8 mouse cellular contexts compared by ENCODE assay signal in genomic region chr7:80587684-80588083, GRCm38 (mm10). TPM values are rescaled to one million over a fixed set of nuclear protein-coding genes. Genes with fewer than 3 reads are reported as not detected.
DNase-seq lines count a peak whose midpoint lies in the region; ATAC-seq lines count a peak whose summit lies in the region.

No protein-coding gene starts in this region.

- peak overlapping the region; percentile 32; the same call in 1 of the 2 replicates for H3K4me2 ChIP-seq in embryonic facial prominence, embryonic 15.5 days (replicated peaks)
- H3K4me2 ChIP-seq in intestine, embryonic 16.5 days (ENCODE audit: low read depth, low read length): peak overlapping the region; percentile 40
- H3K4me2 ChIP-seq in midbrain, embryonic 16.5 days (ENCODE audit: low read length): no peak overlapping the region; the same call in 1 of the 2 replicates

- peak overlapping the region; percentile 34 for H3K27ac ChIP-seq in embryonic facial prominence, embryonic 15.5 days (replicated peaks)
- H3K27ac ChIP-seq in intestine, embryonic 16.5 days (ENCODE audit: low read length): peak overlapping the region; percentile 69; the same call in 1 of the 2 replicates
- no peak overlapping the region for H3K27ac ChIP-seq in midbrain, embryonic 16.5 days (ENCODE audit: low read length)

- no peak overlapping the region for H3K9ac ChIP-seq in embryonic facial prominence, embryonic 15.5 days
- H3K9ac ChIP-seq in intestine, embryonic 16.5 days (ENCODE audit: low read depth, low read length): peak overlapping the region; percentile 54
- H3K9ac ChIP-seq in midbrain, embryonic 16.5 days (ENCODE audit: low read depth, low read length): 0 out of 2 replicates have a peak overlapping the region, but pooled peaks have one; percentile 42

- WGBS in embryonic facial prominence, embryonic 15.5 days: 18% methylated on average over 10 of the region's 10 CpGs
- WGBS in intestine, embryonic 16.5 days: 31% methylated on average over 10 of the region's 10 CpGs
- 33% methylated on average over 10 of the region's 10 CpGs for WGBS in midbrain, embryonic 16.5 days

- no peak overlapping the region for H3K4me3 ChIP-seq in embryonic facial prominence, embryonic 15.5 days (replicated peaks)
- H3K4me3 ChIP-seq in intestine, embryonic 16.5 days (ENCODE audit: low read length): no peak overlapping the region; the same call in 1 of the 2 replicates
- H3K4me3 ChIP-seq in midbrain, embryonic 16.5 days (ENCODE audit: low read depth, low read length): no peak overlapping the region

- intact Hi-C loops in left cerebral cortex, postnatal 4 days (cut with DNase I): no loop called here

- no peaks in the 10 kb centered on the region for H3K9me3 ChIP-seq in embryonic facial prominence, embryonic 15.5 days (replicated peaks)
- H3K9me3 ChIP-seq in intestine, embryonic 16.5 days (ENCODE audit: control insufficient read depth, low read length): no peaks in the 10 kb centered on the region
- no peaks in the 10 kb centered on the region for H3K9me3 ChIP-seq in midbrain, embryonic 16.5 days (replicated peaks; ENCODE audit: control insufficient read depth, low read length, poor library complexity, severe bottlenecking)

- DNase-seq in cerebellum, adult 11 months: peak; percentile 43
- no peak for DNase-seq in cerebellum, adult 8-10 months
- DNase-seq in right cerebral cortex, adult 2 months (ENCODE audit: low spot score in 2 of 2): no peak
- no peak for DNase-seq in left cerebral cortex, postnatal 4 days
- DNase-seq in urinary bladder, adult 2 months (ENCODE audit: low spot score): no peak

- H3K4me1 ChIP-seq in embryonic facial prominence, embryonic 15.5 days: peaks cover 14% of the 10 kb centered on the region
- H3K4me1 ChIP-seq in intestine, embryonic 16.5 days (ENCODE audit: control insufficient read depth, insufficient read depth, low read length): peaks cover 18% of the 10 kb centered on the region
- no peaks in the 10 kb centered on the region for H3K4me1 ChIP-seq in midbrain, embryonic 16.5 days (ENCODE audit: control insufficient read depth, insufficient read depth, low read length)

- ATAC-seq in embryonic facial prominence, embryonic 15.5 days (ENCODE audit: insufficient number of reproducible peaks, low FRiP score, low TSS enrichment, low read depth): peak; percentile 68
- peak; percentile 30 for ATAC-seq in intestine, embryonic 16.5 days
- no peak for ATAC-seq in midbrain, embryonic 16.5 days

- peaks cover 45% of the 10 kb centered on the region for H3K36me3 ChIP-seq in embryonic facial prominence, embryonic 15.5 days
- H3K36me3 ChIP-seq in intestine, embryonic 16.5 days (ENCODE audit: control insufficient read depth, insufficient read depth, low read length): peaks cover 14% of the 10 kb centered on the region
- peaks cover 23% of the 10 kb centered on the region; the same call in 1 of the 2 replicates for H3K36me3 ChIP-seq in midbrain, embryonic 16.5 days (ENCODE audit: control insufficient read depth, insufficient read depth, low read length)

- H3K27me3 ChIP-seq in embryonic facial prominence, embryonic 15.5 days: no peaks in the 10 kb centered on the region
- H3K27me3 ChIP-seq in intestine, embryonic 16.5 days (replicated peaks; ENCODE audit: control insufficient read depth, insufficient read depth, low read length): no peaks in the 10 kb centered on the region
- no peaks in the 10 kb centered on the region for H3K27me3 ChIP-seq in midbrain, embryonic 16.5 days (ENCODE audit: control insufficient read depth, insufficient read depth, low read depth, low read length)

RNA-seq across cellular contexts. Expression of gene Blm, which starts 52.8 kb away (rescaled TPM):
- polyA plus RNA-seq in embryonic facial prominence, embryonic 15.5 days (2015; fragmentation: Nextera tagmentation; extraction: Ambion mirVana): 17.5 and 18.5 TPM in 2 replicates
- polyA plus RNA-seq in intestine, embryonic 16.5 days (2015; fragmentation: Nextera tagmentation; extraction: Ambion mirVana): 11.7 and 12.8 TPM in 2 replicates
- 6.8 and 8.7 TPM in 2 replicates for polyA plus RNA-seq in midbrain, embryonic 16.5 days (2015; fragmentation: Nextera tagmentation; extraction: Ambion mirVana)
- total RNA-seq in left cerebral cortex, postnatal 4 days (2021): 10 to 100 TPM; 10.6 to 11.9 TPM
- 2.3 and 2.7 TPM in 2 replicates for polyA plus RNA-seq in urinary bladder, adult 2 months (2012; rRNA removed)
